Mouse (Mus musculus) cerebellum, adult 8-10 months (tissue): ENCODE measurements around the gene Ndufb2.

Source experiments
- DNase-seq: peaks from one replicate; pipeline ENCODE4 v3.0.0; 2022

The Ndufb2 gene

GRCm38 (mm10) chr6:39581087-39581784, 11.1 kb upstream of the Ndufb2 start:
- no peak for DNase-seq

DNA sequence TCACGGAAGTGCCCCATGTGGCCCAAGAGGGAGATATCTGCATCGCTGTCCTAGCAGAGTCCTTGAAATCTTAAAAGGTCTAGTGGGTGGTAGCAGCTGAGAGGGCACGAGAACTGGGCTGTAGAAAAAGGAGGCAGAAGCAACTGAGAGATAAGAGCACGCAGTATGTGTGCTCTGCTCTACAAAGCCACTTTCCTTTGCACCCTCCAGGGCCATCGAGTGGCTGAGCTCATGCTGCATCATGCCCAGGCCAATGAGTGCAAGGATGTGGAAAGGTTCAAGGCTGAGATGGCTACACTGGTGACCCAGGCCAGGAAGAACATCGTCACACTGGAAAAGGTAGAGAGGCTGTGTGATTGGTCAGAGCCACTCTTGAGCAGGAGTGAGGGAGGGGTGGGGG, 6.9 kb upstream of the Ndufb2 start, which contains the start of gene Gm42420:
TSS of gene Gm42420 (plus strand) at position 237 of the 400 bp plus-strand sequence.
- DNase-seq, result no peak

- no peak for DNase-seq
These were observed 893 bp upstream of the Ndufb2 start for GRCm38 (mm10) chr6:39591481-39591880.

GRCm38 (mm10) chr6:39600851-39601250, 8.5 kb downstream of the Ndufb2 start:
- no peak for DNase-seq

GRCm38 (mm10) chr6:39601828-39602227, 9.5 kb downstream of the Ndufb2 start:
- DNase-seq, result no peak

GRCm38 (mm10) chr6:39604565-39604964, 12.2 kb downstream of the Ndufb2 start:
- DNase-seq, result no peak

- DNase-seq, result no peak
These were observed 13.7 kb downstream of the Ndufb2 start for GRCm38 (mm10) chr6:39606056-39606455.

DNA sequence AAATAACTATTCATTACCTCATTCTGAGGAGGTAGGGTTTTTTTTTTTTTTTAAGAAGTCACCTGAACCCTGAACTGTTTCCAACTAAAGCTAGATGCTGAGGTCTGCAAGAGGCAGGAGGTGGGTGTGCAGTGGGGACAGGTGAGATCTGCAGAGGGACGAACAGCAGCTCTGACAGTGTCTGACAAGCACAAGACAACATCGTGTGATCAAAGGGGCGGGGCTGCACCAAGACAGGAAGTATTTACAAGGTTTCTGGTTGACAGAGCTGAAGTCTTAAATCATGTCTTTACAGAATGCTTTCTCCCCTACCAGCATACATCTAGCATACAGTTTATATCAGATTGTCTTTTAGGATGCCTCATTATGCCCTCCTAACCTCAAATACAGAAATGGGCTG, 14.5 kb downstream of the Ndufb2 start:
- no peak for DNase-seq

- DNase-seq, result no peak
These were observed 15.0 kb downstream of the Ndufb2 start for GRCm38 (mm10) chr6:39607365-39607764.

DNA sequence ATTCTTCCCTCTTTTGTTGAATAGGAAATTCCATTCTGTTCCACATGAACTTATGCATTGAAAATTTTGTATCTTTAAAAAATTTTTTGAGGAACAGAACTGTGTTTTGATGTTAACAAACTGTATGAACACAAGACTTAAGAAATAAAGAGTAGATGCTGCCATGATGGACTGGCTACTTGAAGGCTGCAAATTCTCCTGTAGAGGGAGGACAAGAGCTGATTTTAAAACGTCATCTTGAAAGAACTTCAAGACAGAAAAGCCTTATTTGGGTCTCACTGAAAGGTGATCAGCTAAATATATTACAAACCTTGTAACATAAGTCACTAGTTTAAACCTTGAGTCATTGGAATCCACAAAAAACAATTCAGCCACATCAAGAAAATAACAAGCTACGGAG, 17.8 kb downstream of the Ndufb2 start:
- no peak for DNase-seq

DNA sequence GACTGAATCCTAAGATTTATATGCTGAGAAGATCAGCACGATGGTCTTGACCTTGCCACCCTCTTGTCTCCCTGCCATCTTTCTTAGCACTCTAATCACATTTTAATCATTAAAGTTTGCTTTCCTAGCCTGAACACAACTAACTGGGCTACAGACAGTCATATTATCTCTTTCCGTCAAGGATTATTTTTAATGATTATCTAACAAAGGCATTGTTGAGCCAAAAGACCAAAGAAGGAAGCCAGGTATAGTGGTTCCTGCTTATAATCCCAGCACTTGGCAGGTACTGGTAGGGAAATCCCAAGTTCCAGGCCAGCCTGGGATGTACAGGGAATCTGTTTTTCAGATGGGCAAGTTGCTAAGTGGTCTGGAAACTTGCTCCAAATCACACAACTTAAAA, 18.9 kb downstream of the Ndufb2 start:
- DNase-seq, result no peak
